Mouse (Mus musculus): ENCODE results near the gene Sectm1a.
"Not testable (repeated sequence)": the region's sequence is repeated elsewhere in the genome, so short reads cannot be mapped to it uniquely, and the experiment has no call there.

The Sectm1a gene

DNA sequence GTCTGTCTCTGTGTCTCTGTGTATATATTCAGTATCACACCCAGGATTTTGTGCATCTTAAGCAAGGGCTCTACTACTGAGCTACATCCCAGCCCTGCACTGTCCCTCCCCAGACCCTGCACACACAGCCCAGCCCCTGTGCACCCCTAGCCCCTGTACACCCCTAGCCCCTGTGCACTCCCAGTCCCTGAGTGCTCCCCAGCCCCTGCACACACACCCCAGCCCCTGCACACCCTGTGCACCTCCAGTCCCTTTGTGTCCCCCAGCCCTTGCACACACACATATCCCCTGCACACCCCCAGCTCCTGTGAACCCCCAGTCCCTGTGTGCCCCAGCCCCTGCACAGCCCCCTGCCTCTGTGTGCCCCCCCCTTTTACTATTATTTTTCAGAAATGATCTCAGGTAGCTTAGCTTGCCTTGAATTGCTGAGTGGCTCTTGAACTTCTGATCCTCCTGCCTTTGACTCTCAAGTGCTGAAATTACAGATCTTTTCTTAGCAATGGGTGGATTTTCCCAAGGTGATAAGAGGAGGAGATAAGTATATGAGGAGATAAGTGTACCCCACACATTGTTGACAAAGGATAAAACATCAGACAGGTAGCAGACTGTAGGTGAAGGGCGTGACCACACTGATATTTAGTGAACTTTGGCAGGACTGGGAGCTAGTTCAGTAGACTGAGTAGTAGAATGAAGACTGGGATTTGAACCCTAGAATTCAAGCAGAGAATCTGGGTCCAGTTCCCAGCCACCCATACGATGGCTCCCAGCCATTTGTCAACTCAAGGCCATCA is 8.9 kb upstream of the Sectm1a start:
- DNase-seq, result no peak

DNA sequence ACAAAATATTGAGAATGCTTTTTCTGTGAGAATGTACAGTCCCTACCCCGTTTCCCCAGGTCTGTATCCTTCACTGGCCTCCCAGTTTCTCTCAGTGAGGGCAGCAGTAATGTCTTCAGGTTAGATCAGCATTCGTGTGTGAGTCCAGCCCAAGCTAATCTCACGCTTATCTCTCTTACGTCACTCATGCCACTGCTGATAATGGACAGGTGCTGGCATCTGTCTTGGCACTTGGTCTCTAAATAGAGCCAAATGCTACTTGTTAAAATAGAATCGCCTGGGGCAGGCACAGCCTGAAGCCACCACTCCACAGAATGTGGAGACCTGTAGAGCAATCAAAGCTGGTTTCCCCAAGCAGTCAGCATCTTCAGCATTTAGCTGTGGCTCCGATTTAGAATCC is 8.0 kb upstream of the Sectm1a start:
- no peak for DNase-seq

DNA sequence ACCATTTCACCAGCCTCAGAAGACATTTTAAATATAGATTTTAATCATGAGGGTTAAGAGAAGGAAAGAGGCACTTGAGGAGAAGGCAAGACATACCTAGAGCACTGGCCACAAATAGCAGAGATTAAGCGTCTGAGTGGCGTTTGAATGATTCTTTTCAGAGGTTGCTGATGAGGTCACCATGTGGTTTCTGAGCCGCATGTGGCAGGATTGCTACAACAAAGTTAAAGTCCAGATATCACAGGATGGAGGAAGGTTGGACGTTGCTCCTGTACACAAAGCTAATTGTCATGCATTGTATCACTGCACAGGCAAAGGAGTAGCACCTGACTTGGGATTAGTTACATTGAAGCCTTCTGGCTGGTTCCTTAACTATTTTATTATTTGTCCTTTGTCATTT is 5.3 kb upstream of the Sectm1a start:
- no peak for DNase-seq

DNA sequence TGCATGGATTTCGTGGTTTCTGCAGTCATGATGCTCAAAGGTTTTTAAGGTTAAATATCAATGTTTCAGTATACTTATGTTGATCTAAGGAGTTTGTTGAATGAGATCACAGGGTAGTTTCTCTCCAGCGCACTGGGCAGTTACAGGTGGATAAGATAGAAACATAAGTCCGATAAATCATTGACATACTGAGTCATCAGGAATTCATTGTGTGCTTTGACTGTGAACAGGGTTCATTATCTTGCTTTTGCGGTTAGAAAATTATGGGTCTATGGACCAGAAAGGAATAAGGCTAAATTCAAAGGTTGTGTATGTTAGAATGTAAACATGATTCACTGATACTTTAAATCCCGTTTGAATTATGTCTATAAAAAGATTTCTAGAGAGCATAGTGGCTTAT is 4.2 kb upstream of the Sectm1a start:
- DNase-seq, result no peak

DNA sequence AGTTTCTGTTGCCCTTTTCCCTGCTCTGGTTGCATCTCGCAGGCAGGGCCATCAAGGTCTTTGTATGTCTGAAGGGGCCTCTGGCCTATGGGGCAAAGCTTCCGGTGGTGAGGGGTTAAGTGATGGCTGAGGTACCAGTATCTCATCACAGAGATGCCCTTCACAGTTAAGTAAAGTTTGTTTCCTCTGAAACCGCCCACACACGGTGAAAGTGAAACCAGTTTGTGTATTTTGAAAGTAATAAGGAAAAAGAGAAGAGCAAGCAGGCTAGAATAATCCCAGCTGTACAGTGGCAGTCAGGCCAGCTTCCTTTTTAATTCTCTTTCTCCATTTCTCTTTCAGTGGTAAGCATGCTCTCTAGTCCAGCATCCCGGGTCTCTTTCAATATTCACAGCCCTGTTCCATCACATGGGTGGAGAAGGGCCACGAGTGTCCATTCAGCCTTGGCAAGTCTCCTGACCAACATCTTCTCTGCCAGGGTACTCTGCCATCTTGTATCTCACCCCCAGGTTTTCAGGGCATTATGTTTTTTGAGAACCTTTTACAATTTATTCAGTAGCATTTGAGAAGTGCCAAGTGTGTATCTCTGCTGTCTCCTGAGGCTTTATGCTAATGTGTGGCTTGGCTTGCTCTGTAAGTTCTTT is 2.0 kb upstream of the Sectm1a start:
- DNase-seq, result peak; percentile 22

DNA sequence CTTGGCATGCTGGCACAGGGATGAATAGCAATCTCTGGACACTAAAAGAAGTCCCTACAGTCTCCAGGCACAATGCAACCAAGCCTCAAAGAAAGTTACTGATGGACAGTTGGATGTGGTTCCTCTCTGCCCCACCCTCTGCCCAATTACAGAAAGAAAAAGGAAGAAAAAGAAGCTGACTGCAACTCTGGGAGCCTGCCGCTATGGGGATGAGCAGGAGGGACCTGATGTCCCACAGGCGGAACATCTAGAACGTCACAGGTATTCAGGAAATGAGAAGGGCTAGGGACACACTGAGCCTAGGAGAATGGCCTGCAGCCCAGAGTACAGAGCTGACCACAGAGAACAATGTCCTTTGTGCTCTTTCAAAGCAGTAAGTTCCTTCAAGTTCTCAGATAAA is 1.2 kb upstream of the Sectm1a start:
- DNase-seq, result no peak

DNA sequence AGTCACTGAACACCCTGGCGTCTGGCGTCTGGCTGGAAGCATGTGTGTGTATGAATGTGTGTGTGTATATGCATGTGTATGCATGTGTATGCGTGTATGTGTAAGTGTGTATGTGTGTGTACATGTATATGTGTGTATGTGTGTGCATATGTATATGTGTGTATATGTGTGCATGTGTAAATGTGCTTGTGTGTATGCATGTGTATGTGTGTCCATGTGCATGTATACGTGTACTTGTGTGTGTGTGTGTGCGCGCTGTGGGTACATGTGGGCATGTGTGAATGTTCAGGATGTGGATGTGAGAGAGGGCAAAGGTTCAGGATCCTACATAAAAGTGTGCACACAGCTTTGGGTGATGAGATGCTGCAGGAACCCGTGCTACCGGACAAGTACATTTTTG is 690 bp downstream of the Sectm1a start:
- no peak for DNase-seq

DNA sequence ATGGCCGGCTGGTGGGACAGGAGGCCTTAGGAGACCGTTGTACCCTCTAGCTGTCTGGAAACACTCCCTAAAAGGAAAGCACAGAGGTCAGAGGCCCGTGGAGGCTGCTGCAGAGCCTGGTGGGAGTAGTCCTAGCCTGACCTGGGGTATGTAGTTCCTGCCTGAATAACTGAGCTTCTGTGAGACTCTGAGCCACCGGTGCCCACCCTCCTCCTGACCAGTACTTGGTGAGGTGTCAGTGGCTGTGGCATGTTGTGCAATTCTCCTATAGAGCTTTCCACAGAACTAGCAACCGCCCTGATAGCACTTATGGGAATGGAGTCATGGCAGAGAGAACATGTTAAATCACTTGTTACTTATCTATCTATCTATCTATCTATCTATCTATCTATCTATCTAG is 5.4 kb downstream of the Sectm1a start:
- DNase-seq, result no peak

DNA sequence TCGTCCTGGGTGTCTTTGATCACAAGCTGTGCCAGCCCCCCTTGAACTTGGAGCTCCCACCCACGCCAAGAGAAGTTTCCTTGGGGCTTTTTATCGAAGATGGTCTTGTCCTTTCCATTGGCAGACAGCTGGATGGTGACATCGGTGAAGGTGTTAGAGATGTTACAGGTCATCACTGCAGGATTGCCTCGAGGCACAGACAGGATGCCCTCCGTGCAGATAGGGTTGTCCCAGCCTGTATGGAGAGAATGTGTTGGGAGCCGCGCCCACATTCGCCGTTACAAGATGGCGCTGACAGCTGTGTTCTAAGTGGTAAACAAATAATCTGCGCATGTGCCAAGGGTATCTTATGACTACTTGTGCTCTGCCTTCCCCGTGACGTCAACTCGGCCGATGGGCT is 11.4 kb downstream of the Sectm1a start:
- not testable (repeated sequence) for DNase-seq

DNA sequence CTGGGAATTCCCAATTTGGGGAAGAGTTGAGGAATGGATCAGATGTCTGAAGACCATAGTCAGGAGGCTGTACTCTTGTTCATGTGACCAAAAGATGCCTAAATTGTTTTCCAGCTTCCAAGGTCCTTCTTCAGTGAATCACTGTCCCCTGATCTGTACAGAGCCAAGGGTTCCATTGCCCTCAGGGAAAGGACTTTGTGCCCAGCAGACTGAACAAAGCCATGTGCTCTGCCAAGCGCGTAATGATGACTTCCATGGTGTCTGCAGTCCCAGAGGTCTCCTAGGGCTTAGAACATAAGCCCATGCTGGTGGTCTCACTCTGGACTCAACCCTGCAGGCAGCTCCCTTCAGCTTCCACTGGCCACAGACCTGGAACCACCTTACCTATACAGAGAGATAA is 13.1 kb downstream of the Sectm1a start:
- DNase-seq, result no peak

DNA sequence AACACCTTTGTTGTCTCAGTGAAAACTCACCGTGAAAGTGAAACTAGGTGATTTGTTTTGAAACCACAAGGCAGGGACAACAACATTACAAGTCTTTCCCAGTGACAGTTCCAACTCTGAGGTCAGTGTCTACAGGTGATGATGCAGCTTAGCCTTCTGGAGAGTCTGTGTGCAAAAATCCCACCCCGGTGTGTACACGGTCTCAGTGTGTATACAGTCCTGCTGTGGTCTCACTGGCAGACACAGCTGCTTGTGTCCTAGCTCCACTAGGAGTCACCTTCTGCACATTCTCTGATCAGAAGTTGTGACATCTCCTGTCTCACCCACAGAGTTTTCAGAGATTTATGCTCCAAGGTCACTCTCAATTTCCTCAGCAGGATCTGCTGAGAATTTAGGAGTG is 16.8 kb downstream of the Sectm1a start:
- DNase-seq, result no peak

DNA sequence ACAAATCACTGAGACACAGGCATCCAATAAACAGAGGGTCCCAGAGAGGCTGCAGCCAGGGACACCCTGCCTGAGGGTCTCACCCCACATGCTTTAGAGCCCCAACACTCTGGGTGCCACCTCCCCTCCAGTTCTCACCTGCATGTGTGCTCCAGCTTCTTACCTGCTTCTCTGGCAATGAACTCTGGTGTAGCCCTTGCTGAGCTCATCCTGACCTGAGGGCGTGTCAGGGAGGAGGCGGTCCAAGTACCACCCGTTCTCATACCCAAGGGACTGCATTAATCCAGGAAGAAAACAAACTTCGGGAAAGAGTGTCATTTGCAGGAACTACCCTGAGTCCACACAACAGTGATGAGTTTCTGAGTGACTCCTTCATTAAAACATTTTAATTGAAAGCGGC is 17.6 kb downstream of the Sectm1a start, which contains the start of gene Sectm1b:
TSS of gene Sectm1b (minus strand) at position 191 of the 400 bp plus-strand sequence.
- DNase-seq, result no peak

DNA sequence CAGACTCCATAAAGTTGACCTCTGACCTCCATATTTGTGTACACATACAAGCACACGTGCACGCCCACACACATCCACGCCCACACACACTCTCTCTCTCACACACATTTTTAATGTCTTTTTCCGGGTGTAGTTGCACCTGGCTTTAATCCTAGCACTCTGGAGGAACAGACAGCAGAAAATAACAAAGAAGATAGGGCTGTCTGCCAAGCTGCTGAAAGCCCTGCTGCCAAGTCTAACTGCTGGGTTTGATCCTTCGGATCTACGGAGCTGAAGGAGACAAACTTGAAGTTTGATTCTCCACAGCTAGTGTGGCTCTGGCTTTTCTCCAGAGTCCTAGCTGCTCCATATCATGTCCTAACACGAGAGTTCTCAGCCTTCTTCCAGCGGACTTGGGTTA is 19.4 kb downstream of the Sectm1a start:
- no peak for DNase-seq

DNA sequence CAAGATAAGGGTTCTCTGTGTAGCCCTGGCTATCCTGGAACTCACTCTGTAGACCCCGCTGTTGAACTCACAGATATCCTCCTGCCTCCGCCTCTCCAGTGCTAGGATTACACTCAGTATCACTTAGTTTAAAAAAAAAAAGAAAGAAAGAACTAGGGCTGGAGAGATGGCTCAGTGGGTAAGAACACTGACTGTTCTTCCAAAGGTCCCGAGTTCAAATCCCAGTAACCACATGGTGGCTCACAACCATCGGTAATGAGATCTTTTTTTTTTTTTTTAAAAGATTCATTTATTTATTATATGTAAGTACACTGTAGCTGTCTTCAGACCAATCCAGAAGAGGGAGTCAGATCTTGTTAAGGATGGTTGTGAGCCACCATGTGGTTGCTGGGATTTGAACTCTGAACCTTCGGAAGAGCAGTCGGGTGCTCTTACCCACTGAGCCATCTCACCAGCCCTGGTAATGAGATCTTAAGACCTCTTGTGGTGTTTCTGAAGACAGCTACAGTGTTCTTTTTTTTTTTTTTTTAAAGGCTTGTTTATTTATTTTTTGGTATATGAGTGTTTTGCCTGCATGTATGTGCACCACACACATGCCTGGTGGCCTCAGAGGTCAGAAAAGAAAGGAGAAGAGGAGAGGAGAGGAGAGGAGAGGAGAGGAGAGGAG is 20.5 kb downstream of the Sectm1a start:
- DNase-seq, result not testable (repeated sequence)

DNA sequence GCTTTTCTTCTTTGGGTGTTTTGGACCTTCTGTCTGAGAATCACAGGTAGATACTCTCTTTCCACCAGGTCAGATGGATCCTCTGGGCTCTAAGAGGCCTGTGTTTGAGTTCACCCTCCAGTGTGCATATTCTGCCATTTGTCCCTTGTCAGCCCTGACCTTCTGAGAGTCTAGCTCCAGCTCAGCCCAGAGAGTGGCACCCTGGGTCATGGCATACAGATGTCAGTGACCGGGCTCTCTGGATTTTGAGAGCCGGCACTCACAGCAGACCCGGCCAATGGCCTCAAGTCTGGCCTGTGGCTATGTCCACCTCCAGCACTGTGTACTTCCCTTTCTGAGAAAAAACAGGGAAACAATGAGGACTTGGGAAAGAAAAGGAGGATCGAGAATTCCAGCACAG is 21.5 kb downstream of the Sectm1a start:
- DNase-seq, result no peak

DNA sequence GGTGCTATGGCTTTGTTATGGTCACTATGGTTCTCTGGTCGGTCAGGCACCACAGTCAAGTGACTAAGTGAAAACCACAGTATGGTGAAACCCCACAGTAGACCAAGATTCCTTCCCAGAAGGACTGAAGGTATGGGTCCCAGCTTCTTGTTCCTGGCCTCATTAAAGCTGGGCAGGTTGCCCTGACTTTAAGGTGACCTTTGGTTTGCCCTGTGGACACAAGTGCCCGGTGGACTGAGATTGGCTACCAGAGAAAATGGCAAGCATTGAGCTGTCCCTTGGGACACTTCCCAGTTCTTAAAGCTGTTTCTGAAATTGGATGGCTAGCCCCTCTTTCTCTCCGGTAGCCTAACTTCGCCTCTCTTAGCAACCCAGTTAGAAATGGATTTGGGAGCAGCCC is 22.1 kb downstream of the Sectm1a start:
- DNase-seq, result no peak

DNA sequence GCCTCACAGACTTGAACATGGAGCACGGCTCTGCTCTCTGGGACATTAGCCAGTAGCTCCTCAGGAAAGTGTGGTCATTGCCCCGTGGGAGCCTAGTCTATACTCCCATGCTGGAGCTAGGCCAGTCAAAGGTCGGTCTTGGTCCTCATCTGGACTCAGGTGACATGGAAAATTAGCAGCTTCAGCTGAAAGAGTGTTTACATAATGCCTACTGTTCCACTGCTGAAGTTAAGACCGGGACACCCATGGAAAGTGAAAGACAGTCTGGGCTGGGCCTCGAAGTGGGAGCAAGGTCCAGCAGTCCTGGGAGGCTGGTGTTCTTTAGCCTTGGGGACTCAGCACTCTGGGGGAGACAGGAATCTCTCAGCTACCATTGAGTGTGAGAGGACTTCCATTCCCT is 22.9 kb downstream of the Sectm1a start:
- no peak for DNase-seq

DNA sequence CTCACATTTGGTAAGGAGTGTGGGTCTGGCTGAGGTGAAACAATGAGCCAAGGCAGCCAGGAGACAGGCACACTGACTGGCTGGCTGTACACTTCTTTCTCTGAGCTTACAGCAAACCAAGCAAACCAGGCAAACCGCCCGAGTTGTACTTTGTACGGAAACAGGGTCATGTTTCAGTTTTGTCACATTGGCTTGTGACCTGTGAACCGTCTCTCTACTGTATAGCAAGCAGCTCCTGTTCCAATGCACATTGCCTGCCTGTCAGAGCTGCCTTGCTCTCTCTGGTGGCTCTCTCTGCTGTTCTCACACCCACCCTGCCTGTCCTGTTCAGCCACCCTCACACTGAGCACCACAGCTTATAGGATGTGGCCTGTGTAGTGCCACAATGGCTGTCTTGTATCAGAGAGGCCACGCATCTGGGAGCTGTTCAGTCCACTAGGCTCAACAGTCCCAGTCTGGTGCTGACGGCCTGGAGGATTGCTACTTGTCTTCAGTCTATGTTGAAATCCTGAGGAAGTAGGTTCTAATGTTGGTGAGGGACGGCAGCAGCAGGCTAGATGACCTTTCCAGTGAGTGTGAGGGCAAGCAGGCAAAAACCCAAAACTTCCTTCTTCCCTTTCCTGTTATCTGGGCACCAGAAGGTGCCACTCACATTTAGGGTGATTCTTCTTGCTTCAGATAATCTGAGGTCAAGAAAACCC is 24.3 kb downstream of the Sectm1a start:
- DNase-seq, result peak; percentile 12

DNA sequence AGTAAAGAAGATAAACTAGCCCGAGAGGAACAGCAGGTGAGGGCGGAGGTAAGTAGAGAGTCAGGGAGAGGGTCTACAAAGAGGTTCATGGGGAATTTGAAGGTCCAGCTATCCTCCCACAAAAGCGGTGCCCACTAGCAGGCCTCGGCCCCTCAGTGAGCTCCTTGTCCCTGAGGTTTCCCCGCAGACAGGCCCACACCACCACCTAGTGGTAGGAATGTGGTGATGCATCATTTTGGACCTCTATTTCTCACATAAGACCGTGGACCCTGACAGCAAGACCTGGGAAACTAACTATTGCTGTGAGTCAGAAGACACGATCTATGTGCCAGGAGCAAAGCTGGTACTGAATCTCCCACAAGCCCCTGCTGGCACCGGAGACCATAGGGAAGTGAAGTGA is 27.5 kb downstream of the Sectm1a start:
- DNase-seq, result peak; percentile 89

DNA sequence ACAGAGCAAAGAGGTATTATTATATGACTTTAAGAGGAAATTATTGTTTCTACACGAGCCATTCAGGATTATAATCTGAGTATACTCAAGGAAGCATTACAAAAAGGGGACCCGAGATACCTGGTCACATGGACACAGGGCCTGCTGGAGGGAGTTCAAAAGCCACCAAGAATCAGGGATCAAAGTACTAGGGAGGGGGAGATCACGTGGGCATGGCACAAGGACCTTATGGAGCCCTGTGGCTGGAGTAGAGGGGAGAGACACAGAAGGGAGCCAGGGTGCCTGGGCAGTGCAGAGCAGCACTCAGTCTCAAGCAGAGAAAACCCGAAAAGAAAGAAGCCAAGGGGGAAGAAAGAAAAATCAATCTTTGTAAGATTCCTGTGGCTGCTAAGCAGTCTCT is 28.6 kb downstream of the Sectm1a start:
- no peak for DNase-seq

DNA sequence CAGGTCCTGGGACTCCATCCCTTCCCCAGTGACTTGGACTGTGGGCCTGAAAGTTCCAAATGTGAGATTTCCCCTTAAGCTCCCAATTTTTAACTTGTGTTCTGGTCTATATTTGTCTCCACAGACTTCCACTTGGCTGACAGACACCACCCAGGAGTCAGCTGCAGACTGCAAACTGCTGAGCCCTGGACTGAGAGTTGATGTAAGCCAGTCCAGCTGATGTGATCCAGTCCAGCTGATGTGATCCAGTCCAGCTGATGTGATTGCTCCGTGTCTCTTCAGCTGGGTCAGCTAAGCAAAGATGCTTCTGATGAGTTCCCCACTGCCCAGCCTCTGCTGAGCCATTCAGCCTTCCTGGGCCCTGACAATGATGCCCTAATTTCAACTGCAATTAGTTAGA is 29.2 kb downstream of the Sectm1a start:
- no peak for DNase-seq

DNA sequence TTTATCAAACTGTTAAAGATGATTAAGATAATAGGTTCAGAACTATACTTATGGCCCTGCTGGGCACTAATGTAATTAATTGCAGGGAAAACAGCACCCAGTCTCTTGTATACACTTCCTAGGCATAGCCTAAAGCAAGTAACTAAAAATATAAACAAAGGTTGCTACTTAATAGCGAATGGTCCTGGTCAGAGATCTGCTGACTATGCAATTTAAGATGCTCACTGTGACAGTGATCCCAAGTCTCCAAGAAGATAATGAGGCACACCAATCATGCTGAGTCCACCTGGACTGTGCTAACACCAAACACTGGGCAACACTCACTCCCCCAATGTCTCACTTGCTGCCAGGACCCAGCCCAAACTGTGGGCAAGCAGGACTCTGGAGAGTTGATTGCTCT is 31.2 kb downstream of the Sectm1a start:
- no peak for DNase-seq

DNA sequence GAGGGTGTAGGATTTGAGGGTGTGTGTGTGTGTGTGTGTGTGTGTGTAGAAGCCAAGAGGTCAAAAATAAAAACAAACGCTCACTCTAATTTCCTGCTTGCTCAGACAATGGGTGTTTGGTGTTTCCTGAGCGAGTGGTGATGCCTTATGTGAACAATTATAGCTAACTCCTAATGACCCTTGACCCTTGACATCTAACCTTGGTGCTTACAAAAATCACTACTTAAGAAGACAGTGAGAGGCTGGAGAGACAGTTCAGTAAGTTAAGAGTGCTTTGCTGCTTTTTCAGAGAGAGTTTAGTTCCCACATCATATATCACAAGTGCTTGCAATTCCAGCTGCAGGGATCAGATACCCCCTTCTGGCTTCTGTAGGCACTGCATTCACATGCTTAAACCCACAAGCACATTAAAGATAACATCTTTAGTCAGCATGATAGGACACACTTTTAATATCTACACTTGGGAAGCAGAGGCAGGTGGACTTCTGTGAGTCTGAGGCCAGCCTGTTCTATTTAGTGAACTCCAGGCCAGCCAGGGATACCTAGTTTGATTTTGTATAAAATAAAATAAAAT is 33.1 kb downstream of the Sectm1a start:
- DNase-seq, result peak; percentile 33

All from lung, postnatal 14 days (tissue).